Mouse (Mus musculus): ENCODE measurements around the gene Ptpa.
A peak's percentile ranks its signal among the peaks of the same experiment; 100 is the strongest.

The Ptpa gene

DNA sequence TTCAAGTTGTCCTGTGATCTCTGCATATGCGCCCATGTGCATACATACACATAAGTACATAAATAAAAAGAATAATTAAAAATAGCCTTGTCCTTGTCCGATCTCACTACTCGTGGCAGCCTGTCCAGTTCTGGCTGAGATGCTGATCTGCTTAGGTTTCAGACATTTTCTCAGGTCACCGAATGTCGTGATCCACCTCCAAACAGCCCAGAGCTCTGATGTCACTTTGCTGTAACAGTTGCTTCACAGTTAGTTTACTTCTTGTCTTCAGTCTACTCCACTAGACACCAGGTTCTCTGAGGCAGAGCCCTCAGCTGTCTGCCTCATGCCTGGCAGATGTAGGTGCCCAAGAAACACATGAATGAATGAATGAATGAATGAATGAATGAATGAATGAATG lies 48.6 kb downstream of the Ptpa start:
- DNase-seq (ENCODE audit: low spot score): no peak

DNA sequence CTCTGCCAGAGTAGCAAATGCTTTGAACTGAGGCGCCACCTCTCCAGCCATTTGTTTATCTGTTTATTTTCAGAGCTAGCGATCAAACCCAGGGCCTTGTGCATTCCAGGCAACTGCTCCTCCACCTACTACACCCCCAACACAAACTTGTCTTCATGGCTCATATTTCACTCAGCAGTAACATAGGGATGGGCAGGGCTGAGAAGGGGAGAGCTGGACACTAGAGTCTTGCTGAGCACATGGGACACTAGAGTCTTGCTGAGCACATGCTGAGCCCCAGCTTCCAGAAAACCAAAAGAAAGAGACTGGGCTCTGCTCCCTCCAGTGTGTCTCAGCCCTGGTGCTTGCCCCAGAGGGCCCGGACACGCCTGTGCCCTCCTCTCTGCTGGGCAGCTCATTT lies 50.9 kb downstream of the Ptpa start:
- DNase-seq (ENCODE audit: low spot score): no peak

DNA sequence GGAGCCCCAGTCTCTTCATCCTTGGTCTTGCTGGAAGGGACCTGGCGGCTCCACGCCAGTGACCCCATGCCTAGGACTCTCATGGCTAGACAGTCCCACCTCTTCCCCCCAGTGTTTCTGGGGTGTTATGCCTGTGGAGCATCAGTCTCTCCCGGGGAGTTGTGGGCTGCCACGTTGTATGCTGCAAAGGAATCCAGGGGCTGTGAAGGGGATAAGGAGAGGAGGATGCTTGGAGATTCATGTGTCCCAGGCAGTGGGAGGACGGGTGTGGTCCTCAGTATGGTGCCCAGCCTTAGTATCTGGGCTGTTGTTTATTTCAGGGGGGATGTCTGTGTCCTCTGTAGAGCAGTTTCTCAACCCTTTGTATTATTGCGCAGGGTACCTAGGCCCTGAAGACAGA lies 53.2 kb downstream of the Ptpa start:
- no peak for DNase-seq (ENCODE audit: low spot score)

DNA sequence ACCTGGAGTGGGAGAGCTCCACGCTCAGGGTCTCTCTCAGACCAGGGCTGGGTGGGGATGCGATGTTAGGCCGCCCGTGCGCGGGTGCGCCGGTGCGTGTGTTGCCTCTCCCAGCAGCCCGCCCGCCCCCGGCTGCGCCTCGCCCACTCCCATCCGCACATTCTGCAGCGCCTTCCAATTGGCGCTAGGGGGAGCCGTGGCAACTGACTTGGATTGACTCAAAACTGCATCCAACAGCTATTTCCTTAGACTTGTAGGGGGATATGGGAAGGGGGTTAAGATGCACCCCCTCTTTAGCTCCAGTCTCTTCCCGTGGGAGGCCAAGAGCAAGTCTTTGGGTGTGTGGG lies 53.9 kb downstream of the Ptpa start:
- DNase-seq (ENCODE audit: low spot score): peak; percentile 86

DNA sequence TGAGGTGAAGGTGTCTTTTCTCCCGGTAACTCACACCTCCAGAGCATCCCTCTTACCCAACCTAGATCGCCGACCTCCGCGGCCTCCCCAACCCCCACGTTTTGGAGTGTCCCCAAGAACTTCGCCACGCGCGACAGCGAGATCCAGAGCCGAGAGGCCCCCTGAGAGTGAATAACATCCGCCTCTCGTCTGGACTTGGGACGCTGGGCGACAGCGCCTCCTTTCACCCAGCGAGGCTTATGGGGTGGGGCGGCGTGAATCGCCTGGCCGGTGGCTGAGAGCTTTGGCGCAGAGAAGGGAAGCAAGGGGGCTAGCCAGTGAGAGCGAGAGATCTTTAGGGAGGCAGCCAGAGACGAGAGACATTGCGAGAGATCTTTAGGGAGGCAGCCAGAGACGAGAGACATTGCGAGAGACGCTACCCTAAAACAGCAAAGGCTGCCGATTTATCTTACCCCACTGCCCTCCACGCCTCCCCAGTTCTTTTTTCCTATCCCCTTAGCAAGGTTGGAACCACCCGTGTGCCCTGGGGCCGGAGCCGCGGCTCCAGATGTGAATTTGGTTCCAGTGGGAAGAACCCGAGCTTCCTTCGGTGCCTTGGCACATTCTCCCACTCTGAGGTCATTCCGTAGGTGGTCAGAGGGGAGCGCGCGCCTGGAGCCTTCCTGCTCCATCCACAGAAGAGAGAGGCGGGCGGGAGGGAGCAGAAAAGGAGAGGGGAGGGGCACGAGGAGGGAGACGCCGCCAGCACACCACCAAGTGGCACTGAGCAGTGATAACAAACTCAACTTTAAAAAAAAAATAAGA lies 54.5 kb downstream of the Ptpa start:
- peak; percentile 78 for DNase-seq (ENCODE audit: low spot score)

DNA sequence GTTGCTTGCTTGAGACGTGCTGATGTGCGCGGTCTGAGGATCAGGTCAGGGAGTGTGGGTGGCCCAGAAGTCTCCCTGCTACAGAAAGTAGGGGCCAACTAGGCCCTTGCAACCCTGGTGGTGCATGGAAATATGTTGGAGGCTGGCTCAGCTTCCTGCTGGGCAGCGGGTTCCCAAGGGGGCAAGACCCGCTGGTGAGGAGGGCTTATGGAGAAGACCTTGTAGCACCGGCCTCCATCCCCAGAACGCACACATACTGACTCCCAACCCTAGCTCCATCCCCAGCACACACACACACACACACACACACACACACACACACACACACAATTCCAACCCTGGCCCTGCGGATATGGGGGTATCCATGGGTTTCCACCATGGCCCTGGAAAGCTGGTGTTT lies 55.2 kb downstream of the Ptpa start:
- DNase-seq (ENCODE audit: low spot score): no peak

DNA sequence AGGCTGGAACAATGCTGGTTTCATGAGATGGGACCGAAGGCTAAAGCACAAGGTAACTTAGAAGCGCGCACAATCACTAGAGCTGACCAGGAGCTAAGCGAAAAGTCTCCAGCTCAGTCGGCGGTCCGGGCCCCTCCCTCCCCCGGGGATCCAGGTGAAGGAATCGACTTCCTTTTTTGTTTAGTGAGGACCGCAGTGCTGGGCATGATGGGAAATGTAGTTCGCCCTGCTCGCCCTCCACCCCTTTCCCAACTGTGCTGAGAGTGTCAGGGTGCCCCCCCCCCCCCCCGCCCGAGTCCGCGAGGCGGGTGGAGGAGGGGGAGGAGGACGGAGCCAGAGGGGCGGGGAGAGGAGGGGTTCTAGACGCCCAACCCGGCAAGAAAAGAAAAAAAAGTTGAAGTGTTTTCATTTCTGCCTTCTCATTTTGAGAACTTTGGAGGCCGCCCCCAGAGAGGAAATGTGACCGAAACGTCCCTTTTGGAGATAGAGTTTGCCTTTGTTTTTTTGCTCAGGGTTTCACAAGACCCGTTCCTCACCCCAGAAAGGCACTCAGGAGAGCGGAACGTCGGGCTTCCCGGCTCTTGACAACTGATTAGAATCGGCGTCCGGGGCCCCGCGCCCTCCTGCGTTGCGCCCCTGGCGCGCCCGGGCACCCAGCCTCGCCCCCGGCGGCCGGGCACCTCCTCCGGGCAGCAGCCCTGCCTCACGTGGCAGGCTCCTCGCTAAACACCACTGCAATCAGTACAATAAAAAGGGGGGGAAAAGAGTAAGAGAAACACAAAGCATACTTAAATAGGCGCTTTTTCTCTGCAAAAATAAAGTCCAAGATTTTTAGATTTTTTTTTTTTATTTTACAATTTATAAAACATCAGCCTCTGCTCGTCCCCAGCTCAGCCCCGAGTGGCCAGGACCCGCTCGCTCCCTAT lies 56.2 kb downstream of the Ptpa start:
- peak; percentile 84 for DNase-seq (ENCODE audit: low spot score)

DNA sequence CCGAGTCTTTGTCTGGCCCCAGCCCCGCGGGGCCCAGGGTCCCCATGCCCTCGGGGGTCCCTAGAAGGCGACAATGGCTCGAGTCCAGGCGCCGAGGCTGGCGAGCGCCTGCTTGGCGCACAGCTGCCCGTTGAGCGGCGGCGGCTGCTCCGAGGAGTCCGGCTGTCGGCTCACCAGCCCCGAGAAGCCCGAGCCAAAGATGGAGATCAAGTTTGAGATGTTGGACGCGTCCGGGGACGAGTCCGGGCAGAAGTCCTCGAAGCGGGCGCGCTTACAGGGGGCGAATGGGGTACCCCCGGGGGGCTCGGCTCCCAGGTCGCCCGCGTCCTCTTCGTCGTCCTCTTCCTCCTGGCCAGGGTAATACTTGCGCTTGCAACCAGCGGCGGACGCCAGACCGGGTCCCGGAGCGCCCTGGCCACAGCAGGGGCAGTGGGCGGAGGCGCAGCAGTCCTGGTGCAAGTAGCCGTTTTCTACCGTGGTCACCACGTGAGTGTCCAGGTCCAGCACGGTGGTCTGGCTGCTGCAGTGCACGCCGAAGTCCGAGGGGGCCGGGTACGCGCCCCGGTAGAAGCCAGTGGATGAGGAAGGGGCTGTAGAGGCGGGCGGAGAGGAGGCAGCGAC lies 57.0 kb downstream of the Ptpa start:
- peak; percentile 69 for DNase-seq (ENCODE audit: low spot score)

DNA sequence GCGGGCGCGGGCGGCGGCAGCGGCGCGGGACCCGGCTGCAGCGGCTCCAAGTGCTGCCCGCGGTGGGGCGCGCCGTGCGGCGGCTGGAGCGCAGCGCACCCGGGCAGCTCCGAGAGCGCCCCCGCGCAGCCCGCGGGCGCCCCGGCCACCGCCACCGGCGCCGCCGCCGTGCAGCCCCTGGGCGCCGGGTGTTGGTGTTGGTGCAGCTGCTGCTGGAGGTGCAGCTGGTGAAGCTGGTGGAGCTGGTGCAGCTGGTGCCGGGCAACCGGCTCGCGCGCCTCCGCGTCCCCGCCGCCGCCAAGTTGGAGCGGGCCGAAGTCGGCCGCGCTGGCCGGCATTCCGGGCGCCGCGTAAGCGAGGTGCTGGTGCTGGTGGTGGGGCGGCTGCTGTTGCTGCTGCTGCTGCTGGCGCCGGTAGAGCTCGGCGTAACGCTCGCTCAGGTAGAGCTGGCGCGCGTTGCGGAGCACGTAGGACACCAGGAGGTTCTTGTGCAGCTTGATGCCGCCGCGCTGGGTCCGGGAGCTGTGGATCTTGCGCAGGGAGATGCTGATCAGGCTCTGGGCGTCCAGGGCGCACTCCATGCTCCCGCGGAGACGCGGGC lies 57.7 kb downstream of the Ptpa start:
- no peak for DNase-seq (ENCODE audit: low spot score)

DNA sequence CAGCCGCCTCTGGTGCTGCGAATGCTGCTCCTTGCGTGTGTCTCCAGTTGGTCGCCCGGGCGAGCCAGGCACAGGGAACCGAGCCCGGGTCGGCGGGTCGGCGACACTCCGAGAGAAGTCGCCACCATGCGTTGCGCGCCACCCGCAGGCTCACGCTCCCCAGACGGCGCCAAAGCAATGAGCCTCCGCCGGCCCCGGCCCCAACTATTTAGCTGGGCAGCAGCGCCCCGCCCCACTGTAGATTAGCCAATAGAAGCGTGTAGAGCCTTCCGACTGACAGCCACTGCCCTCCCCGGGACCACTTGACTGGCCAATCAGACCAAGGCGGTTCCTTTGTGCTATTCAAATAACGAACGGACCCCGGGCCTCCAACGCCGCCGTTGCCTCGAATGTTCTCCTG lies 58.2 kb downstream of the Ptpa start, which contains the start of gene Ier5l:
Ier5l (minus strand) TSS at position 181 of the 400 bp plus-strand sequence.
- DNase-seq (ENCODE audit: low spot score): peak; percentile 95

DNA sequence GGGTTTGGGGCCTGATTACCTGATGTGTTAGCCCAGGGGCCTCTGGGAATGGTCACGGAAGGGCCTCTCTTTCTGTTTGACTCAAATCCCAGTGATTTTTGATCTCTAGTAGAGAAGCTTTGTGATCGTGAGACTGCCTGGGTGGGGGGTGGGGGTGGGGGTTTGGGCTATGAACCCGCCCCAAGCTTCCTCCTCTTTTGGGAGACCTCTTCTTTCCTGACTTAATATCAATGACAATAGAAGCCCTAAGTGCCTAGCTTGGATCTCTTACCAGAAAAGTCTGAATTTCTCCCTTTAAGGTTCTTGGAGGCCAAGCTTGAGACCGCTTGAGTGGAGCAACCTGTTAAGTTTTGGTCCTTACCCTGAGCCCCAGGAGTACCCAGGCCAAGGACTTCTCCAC lies 58.9 kb downstream of the Ptpa start:
- DNase-seq (ENCODE audit: low spot score): no peak

DNA sequence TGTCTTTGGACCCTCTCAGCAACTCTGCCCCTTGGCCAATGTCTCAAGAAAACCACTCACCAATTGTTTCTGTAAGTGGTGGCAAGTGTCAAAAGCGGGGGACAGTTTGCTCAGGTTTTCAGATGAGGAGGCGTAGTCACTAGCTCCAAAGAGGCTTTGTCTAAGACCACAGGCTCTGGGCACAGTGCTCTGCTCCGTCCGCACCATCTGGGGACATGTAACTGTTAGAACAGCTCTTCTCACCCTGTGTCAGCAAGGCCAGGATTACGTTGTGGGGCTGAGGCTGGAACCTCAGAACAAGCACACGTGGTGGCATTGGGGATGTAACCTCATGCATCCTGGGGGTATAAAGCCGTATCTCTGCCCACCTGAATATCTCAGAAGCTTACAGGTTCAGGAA lies 59.6 kb downstream of the Ptpa start:
- DNase-seq (ENCODE audit: low spot score): no peak

DNA sequence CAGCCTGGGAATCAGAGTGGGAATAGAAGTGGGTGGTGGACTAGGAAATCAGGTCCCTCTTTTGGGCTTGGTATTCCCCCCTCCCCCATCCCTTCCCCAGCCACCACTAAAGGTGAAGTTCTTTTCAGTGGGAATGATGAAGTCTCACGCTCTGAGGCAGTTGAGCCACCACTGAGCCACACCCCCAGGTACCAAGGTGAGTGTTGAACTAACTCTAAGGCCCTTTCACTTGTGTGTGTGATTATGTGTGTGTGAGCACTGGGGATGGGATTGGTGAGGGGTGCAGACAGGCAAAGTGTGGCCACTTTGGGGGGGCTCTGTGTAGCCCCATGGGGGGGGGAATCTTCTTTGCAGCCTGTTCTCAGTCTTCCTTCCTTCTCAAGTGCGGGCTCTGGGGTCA lies 60.4 kb downstream of the Ptpa start:
- no peak for DNase-seq (ENCODE audit: low spot score)

DNA sequence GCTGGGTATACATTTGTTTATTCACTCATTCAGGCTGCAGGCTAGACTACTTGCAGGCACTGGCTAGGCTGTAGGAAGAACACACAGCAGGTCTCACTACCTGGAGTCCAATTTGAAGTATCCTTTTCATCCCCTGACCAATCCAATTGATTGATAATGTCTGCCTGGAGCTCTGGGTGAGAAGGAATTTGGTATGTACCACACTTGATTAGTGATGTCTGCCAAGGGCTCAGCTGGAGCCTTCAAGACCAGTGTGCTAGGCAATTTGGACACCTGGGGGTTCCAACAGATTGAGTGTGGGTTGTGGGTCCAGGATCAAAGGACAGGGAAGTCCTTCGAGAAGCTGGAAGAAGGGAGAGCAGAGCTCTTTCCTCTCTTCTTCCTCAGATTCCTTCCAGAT lies 62.7 kb downstream of the Ptpa start:
- DNase-seq (ENCODE audit: low spot score): no peak

DNA sequence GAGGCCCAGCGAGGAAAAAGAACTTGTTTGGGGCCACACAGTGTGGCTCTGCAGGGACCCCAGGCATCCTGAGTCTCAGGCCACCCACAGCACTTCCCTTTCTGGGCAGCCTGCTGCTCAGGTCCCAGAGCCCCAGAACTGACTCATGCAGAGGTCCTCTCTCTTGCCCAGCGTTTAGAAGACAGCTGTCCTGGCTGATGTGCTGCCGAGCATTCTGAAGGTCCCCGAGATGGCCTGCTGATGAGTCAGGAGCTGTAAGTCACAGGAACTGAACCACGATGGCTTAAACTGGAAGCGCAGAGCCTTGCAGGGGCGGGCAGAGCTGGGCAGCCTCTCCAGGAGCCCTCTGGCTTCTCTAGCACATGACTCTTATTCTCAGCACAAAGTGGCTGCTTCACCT lies 71.8 kb downstream of the Ptpa start:
- no peak for DNase-seq (ENCODE audit: low spot score)

DNA sequence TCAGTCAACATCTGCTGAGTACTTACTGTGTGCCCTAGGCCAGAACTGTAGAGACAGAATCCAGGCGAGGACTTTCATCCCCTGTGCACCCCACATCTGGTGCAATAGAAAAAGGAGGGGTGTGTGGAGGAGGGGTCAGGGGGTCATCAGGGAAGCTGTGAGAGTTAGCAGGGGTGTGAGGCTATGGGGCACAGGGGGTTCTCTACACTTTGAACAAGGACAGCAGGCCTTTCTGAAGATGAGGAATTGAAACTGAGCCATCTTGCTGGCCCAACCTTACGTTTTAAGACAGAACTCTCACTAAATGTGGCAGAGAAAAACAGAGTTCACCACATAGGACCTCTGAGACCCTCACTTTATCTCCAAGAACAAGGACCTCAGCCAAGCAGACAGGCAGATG lies 74.5 kb downstream of the Ptpa start:
- DNase-seq (ENCODE audit: low spot score): no peak

DNA sequence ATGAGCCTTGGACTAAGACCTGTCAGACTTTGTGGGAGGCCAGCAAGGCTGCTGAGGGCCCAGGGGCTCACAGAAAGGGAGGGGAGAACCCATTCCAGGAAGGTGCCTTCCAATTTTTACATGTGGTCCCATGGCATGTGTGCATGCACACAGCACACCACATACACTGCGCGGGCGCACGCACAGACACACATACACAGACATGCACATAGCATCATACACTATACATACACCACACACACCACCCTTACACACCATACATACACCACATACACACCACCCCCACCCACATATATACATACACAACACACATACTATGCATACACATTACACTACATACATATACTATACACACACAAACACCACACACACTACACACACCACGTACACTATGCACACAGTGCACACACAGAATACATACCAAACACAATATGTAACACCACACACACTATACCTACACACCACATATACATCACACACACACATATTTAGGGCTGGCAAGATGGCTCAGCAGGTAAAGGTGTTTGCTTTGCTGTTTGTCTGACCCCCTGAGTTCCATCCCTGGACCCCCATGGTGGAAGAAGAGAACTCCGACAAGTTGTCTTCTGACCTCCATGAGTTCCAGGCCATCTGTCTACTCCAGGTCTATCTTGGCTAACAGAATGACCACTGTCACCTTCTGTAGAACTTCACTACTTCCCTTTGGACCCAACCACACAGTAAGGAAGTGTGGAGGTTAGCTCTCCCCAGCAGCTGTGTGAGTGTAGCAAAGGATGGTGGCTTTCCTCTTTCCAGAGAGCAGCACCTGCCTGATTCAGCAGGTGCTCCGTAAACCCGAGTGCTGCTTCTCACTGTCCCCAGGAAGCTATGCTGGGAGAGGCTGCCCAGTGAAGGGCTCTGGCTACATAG lies 79.4 kb downstream of the Ptpa start:
- no peak for DNase-seq (ENCODE audit: low spot score)

DNA sequence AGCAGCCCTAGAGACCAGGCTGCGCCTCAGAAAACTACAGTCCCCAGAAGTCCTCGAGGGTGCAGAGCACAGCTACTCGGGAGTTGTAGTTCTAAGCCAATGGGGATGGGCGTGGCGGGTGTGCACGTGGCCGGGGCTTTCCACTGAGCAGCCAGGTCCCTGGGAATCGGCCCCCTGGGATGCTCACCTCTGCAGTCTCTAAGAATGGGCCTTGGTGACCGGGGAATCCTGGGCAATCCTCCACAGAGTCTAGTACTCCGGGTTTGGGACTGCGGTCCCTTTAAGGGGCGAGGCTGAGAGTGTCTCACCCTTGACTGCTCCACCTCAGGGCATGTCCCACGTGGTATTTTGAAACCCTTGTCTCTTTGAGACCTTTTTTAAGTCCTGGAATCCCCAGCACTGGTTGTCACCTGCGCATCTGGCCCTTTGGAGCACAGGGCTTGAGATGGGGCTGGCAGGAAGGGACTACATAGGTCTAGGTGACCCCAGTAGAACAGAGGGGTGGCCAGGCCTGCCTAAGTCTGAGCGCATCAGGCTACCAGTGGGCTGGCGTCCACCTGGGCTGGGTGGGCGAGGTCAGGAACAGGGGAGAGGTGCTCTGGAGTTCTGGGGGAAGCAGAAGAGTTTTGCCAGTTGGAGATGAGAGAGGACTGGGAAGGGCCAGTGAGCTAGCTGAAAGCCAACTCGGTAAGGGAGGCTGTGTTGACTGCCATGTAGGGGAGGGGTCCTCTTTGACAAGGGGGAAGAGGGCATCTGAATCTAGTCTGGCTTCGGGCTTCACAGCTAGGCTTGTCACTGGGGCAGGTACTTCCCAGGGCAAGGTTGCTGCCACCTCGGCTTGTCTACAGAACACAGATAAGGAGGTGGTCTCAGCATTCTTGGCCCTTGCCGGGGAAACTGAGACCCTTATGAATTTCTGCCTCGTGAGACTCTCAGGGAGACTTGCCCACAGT lies 80.3 kb downstream of the Ptpa start:
- peak; percentile 79 for DNase-seq (ENCODE audit: low spot score)

Data from testis, postnatal 10 days (tissue).